Mouse (Mus musculus) ES-Bruce4 (cell line): ENCODE data around the gene Bri3. TPM values are rescaled to one million over a fixed set of nuclear protein-coding genes. Genes with fewer than 3 reads are reported as not detected.

Experiments
- H3K27ac ChIP-seq: 2 replicates; pipeline ENCODE4 v1.5.1; 2012; ENCODE audit warnings: low read length, inconsistent platforms; ENCODE audit not compliant: insufficient read depth
- H3K27me3 ChIP-seq: 2 replicates; pipeline ENCODE4 v1.6.1; 2012; ENCODE audit warnings: mild to moderate bottlenecking, low read length, inconsistent platforms; ENCODE audit not compliant: control insufficient read depth, poor library complexity, insufficient read depth, severe bottlenecking
- H3K36me3 ChIP-seq: 2 replicates; pipeline ENCODE4 v1.6.1; 2012; ENCODE audit warnings: inconsistent platforms, mild to moderate bottlenecking, low read length, moderate library complexity; ENCODE audit not compliant: control insufficient read depth, poor library complexity, insufficient read depth, severe bottlenecking
- H3K4me1 ChIP-seq: one replicate; pipeline ENCODE4 v1.8.1; 2011; ENCODE audit warnings: low read length; ENCODE audit not compliant: control insufficient read depth, insufficient read depth
- H3K4me3 ChIP-seq: 2 replicates; pipeline ENCODE4 v1.5.1; 2011; ENCODE audit warnings: low read depth, mild to moderate bottlenecking, low read length
- H3K9ac ChIP-seq: 2 replicates; pipeline ENCODE4 v1.6.1; 2012; ENCODE audit warnings: low read depth, mild to moderate bottlenecking, inconsistent platforms; ENCODE audit not compliant: poor library complexity, severe bottlenecking
- H3K9me3 ChIP-seq: replicated peaks from 2 replicates; pipeline ENCODE4 v1.6.1; 2012; ENCODE audit warnings: mild to moderate bottlenecking, low read length, inconsistent platforms; ENCODE audit not compliant: control insufficient read depth, poor library complexity, insufficient read depth, severe bottlenecking
- CTCF ChIP-seq: IDR thresholded peaks from one replicate; pipeline ENCODE4 v1.8.1; 2011; ENCODE audit warnings: low read depth, low read length
- EP300 ChIP-seq: IDR thresholded peaks from 2 replicates; pipeline ENCODE4 v1.6.1; 2011; ENCODE audit warnings: low read depth, low read length; ENCODE audit not compliant: insufficient read depth
- POLR2A ChIP-seq: IDR thresholded peaks from one replicate; pipeline ENCODE4 v1.8.1; 2011; ENCODE audit warnings: low read length; ENCODE audit not compliant: insufficient read depth
- polyA plus RNA-seq: library from polyadenylated mRNA; stranded (reverse); fragments of >200 nt; gene quantifications from 2 replicates; pipeline ENCODE4 v1.2.4, GENCODE M21; 2011; ENCODE audit warnings: low read depth; ENCODE audit not compliant: missing spikeins, insufficient read depth, insufficient read length

Bri3 gene
- polyA plus RNA-seq, 1 experiment, result 82.6 TPM

DNA sequence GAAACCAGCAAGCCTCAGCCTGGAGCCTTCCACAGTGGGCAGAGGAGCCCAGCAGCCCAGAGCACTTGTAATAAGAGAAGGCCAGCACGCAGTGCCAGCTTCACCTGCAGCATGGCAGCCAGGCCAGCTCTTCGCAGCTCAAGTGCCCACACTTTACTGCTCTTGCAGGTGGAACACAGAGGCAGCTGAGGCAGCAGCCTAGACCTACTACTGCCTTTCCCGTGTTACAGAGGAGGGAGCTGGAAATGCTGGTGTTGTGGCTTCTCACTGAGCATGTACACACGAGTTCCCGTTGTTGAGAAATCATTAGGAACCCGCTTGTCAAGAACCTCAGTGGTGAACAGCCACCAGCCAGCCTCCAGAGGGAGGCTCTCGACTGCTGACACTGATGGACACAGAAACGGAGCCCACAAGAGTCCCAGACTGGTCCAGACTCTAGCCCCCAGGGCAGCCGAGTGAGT, 34.9 kb downstream of the Bri3 start:
- TF ChIP-seq POLR2A, result no peak
- TF ChIP-seq EP300, result no peak
- TF ChIP-seq CTCF, result no peak
- no peaks in the 10 kb centered on the region; the same call in 1 of the 2 replicates for H3K36me3 ChIP-seq

DNA sequence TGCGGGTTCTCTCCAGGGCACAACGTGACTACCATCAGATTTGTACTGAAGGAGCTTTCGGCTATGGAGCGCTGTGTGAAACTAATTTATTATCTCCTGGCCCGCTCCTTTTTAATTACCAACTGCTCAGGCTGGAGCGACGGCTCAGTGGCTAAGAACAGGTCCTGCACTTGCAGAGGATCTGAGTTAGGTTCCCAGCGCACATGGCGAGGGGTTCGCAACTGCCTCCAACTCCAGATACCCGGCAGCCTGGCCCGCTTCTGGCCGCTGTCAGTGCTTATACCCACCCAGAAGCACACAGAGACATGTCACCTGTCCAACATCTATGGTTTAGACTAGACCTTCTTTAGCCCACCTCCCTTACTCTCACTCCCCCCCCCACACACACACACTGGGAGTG, 35.7 kb downstream of the Bri3 start:
- H3K36me3 ChIP-seq, result no peaks in the 10 kb centered on the region; the same call in 1 of the 2 replicates

More for the DNA sequence above, 34.9 kb downstream of the Bri3 start:
- no peaks in the 10 kb centered on the region for H3K4me1 ChIP-seq
- no peaks in the 10 kb centered on the region for H3K27me3 ChIP-seq
- H3K4me3 ChIP-seq, result no peak overlapping the region
- no peak overlapping the region for H3K27ac ChIP-seq
- H3K9me3 ChIP-seq, result no peaks in the 10 kb centered on the region
- H3K9ac ChIP-seq, result no peak overlapping the region

DNA sequence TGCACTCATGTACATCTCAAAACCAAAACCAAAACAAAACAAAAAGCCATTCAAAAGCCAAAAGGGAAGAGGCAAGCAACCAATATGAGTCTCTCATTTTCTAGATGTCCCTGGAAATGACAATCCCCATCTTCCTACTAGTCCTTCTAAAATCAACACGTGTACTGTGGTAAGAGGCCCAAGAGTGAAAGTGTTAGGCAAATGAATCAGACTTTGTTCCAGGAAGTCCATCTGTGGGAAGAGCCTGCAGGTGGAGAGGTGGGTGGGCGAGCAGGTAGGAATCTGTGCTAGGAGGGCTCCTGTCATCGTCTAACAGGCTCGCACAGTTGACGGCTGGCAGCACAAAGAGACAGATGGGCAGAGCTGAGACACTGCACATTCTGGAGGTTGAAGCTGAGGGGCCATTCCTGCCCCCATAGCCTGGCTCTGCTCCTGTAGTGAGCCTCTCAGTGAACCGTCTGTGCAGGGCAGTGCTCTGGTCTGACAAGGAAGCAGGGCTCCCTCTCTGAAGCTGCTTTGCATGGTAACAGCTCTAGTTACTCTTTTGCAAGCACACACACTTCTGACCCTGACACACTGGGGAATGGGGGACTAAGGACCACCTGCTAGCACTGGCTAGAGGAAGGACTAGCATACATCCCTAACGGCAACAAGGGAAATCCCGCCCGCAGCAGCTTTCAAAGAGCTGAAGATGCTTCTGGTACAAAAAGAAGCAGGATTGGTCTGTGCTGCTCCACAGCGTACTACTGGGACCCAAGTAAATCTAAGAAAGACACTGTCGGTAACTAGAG, 38.4 kb downstream of the Bri3 start:
- no peaks in the 10 kb centered on the region for H3K4me1 ChIP-seq
- no peak overlapping the region for H3K27ac ChIP-seq
- H3K9ac ChIP-seq, result no peak overlapping the region
- no peaks in the 10 kb centered on the region; the same call in 1 of the 2 replicates for H3K36me3 ChIP-seq
- H3K9me3 ChIP-seq, result no peaks in the 10 kb centered on the region
- no peaks in the 10 kb centered on the region for H3K27me3 ChIP-seq
- H3K4me3 ChIP-seq, result no peak overlapping the region
- TF ChIP-seq CTCF (no peak), EP300 (no peak), POLR2A (no peak)

More for the DNA sequence above, 35.7 kb downstream of the Bri3 start:
- Histone ChIP-seq H3K9me3 (no peaks in the 10 kb centered on the region), H3K4me1 (no peaks in the 10 kb centered on the region), H3K4me3 (no peak overlapping the region), H3K9ac (no peak overlapping the region), H3K27ac (no peak overlapping the region), H3K27me3 (no peaks in the 10 kb centered on the region)
- TF ChIP-seq CTCF (no peak), POLR2A (no peak), EP300 (no peak)

DNA sequence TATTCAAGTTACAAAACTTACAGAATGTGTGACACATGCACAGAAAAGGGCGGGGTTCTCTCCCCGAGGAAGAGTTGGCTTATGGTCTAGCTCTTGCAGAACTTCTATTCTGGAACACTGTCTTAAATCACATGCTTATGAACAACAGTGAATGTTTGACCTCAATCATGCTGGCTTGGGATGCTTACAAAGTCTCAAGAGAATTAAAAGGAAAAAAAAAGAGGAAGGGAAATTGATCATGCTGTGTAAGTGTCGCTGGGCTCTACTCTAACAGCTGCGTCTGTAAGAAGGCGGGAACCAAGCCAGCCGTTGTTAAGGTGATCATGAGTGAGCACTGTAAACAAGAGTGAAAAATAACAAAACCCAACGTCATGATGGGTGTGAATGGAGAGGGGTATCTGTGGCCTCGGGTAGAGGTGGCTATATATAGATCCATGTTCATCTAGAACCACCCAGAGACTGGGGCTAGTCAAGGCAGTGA, 39.4 kb downstream of the Bri3 start:
- Histone ChIP-seq H3K4me3 (no peak overlapping the region), H3K9me3 (no peaks in the 10 kb centered on the region), H3K4me1 (no peaks in the 10 kb centered on the region), H3K36me3 (no peaks in the 10 kb centered on the region; the same call in 1 of the 2 replicates), H3K9ac (no peak overlapping the region), H3K27me3 (no peaks in the 10 kb centered on the region), H3K27ac (no peak overlapping the region)
- no peak for TF ChIP-seq POLR2A
- no peak for TF ChIP-seq CTCF
- TF ChIP-seq EP300, result no peak

DNA sequence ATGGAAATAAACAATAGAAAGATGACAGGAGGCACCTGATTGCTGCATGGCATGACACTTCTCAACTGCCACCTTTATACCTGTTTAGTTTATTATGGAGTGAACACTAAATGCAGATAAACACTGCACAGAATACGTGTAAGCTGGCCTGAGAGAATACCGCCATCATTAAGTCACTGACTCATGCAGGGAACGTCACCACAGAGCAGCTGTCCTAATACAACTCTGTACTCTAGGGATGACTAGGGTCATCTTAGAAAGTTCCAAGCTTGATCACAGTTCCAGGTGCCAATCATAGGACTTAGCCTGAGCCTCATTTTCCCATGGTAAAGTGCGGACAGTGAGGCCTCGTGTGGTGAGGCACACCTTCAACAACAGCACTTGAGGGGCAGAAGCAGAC, 40.4 kb downstream of the Bri3 start:
- TF ChIP-seq CTCF, result no peak
- TF ChIP-seq POLR2A, result no peak
- TF ChIP-seq EP300, result no peak
- Histone ChIP-seq H3K27me3 (no peaks in the 10 kb centered on the region), H3K36me3 (no peaks in the 10 kb centered on the region; the same call in 1 of the 2 replicates), H3K27ac (no peak overlapping the region), H3K9me3 (no peaks in the 10 kb centered on the region), H3K9ac (no peak overlapping the region), H3K4me1 (no peaks in the 10 kb centered on the region), H3K4me3 (no peak overlapping the region)

DNA sequence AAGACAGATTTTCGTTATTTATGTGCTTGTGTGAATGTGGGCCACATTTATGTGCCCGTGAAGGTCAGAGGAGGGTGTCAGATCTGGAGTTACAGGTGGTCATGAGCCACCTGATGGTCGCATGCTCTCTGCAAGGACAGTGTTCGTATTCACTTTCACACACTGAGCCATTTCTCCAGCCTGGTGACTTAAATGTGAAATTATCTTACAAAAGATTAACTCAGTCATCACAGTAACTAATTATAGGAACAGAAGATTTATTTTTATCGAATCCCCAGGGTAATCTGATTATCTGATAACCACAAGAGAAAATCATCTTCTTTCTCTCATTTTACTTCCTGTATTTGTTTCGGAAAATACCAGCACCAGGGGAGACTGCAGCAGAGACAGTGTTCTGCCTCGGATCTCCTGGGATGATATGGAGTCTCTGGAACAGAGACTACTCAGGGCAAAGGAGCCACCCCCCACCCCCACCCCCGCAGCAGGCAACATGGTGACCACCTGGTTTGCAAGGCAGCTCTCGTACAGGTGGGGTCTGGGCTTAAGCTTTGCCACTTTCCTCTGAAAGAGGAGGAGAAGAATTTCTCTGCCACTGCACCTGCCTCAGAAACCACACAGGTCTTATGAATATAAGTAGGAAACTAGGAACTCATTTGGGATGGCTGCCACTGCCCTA, 42.5 kb downstream of the Bri3 start:
- TF ChIP-seq POLR2A (no peak), EP300 (no peak), CTCF (no peak)
- H3K4me1 ChIP-seq, result no peaks in the 10 kb centered on the region

More for the DNA sequence above, 42.5 kb downstream of the Bri3 start:
- Histone ChIP-seq H3K27me3 (no peaks in the 10 kb centered on the region), H3K27ac (no peak overlapping the region), H3K9ac (no peak overlapping the region), H3K4me3 (no peak overlapping the region), H3K36me3 (no peaks in the 10 kb centered on the region), H3K9me3 (no peaks in the 10 kb centered on the region)
